Mouse (Mus musculus) heart, embryonic 16.5 days (tissue): ENCODE results near the gene Car15. TPM values are rescaled to one million over a fixed set of nuclear protein-coding genes. Genes with fewer than 3 reads are reported as not detected.

Source experiments
- ATAC-seq: fragments of 200-750 bp; cut with Nextera tagmentation; replicated peaks from 2 replicates; pipeline ENCODE4 v1.8.0; 2017; ENCODE audit warnings: moderate number of reproducible peaks; ENCODE audit not compliant: insufficient read depth, low FRiP score; ENCODE audit errors: extremely low read depth
- H3K27ac ChIP-seq: fragments of 300-500 bp; sonication (generic); 2 replicates; pipeline ENCODE4 v1.5.1; 2014; ENCODE audit warnings: mild to moderate bottlenecking, low read length, control low read depth, moderate library complexity
- H3K27me3 ChIP-seq: fragments of 300-500 bp; sonication (generic); 2 replicates; pipeline ENCODE4 v1.6.1; 2014; ENCODE audit warnings: low read length, mixed read lengths; ENCODE audit not compliant: control insufficient read depth, insufficient read depth
- H3K36me3 ChIP-seq: fragments of 300-500 bp; sonication (generic); 2 replicates; pipeline ENCODE4 v1.6.1; 2014; ENCODE audit not compliant: control insufficient read depth, insufficient read depth
- H3K4me1 ChIP-seq: fragments of 300-500 bp; sonication (generic); 2 replicates; pipeline ENCODE4 v1.6.1; 2014; ENCODE audit warnings: low read length, mixed read lengths; ENCODE audit not compliant: control insufficient read depth, insufficient read depth
- H3K4me2 ChIP-seq: fragments of 300-500 bp; sonication (generic); 2 replicates; pipeline ENCODE4 v1.6.1; 2014; ENCODE audit warnings: low read depth, mild to moderate bottlenecking, control low read depth, low read length
- H3K4me3 ChIP-seq: fragments of 300-500 bp; sonication (generic); 2 replicates; pipeline ENCODE4 v1.5.1; 2014; ENCODE audit warnings: mild to moderate bottlenecking, control low read depth, low read length
- H3K9ac ChIP-seq: fragments of 300-500 bp; sonication (generic); 2 replicates; pipeline ENCODE4 v1.6.1; 2014; ENCODE audit warnings: low read length, control low read depth
- H3K9me3 ChIP-seq: fragments of 300-500 bp; sonication (generic); replicated peaks from 2 replicates; pipeline ENCODE4 v1.6.1; 2016; ENCODE audit warnings: low read length; ENCODE audit not compliant: control insufficient read depth
- WGBS: fragments of 180-500 bp; shearing (Covaris S2); extraction: QIAGEN DNeasy Blood & Tissue Kit; methylation state at CpG from one replicate; pipeline ENCODE4 v1.1.7; 2014; 5-methylcytosine and 5-hydroxymethylcytosine counted together
- polyA plus RNA-seq: library from polyadenylated mRNA; unstranded; fragments of >200 nt; fragmentation: Nextera tagmentation; extraction: Ambion mirVana; gene quantifications from 2 replicates; pipeline ENCODE4 v1.2.1, GENCODE M21; 2015

Gene Car15
- polyA plus RNA-seq, 1 experiment from 2014 or later, result 2.0 TPM

- peaks cover 40% of the 10 kb centered on the region for H3K4me1 ChIP-seq
- no peaks in the 10 kb centered on the region for H3K36me3 ChIP-seq
- H3K4me3 ChIP-seq, result peak overlapping the region; percentile 52
- peaks cover 71% of the 10 kb centered on the region for H3K27me3 ChIP-seq
- H3K4me2 ChIP-seq, result peak overlapping the region; percentile 74
- WGBS, result 24% methylated on average over 18 of the region's 18 CpGs
- H3K9ac ChIP-seq, result peak overlapping the region; percentile 58
- no peak overlapping the region for H3K27ac ChIP-seq
- no peak for ATAC-seq
- H3K9me3 ChIP-seq, result no peaks in the 10 kb centered on the region
Measured at GRCm38 (mm10) chr16:17802456-17802838, 35.7 kb downstream of the Car15 start.

DNA sequence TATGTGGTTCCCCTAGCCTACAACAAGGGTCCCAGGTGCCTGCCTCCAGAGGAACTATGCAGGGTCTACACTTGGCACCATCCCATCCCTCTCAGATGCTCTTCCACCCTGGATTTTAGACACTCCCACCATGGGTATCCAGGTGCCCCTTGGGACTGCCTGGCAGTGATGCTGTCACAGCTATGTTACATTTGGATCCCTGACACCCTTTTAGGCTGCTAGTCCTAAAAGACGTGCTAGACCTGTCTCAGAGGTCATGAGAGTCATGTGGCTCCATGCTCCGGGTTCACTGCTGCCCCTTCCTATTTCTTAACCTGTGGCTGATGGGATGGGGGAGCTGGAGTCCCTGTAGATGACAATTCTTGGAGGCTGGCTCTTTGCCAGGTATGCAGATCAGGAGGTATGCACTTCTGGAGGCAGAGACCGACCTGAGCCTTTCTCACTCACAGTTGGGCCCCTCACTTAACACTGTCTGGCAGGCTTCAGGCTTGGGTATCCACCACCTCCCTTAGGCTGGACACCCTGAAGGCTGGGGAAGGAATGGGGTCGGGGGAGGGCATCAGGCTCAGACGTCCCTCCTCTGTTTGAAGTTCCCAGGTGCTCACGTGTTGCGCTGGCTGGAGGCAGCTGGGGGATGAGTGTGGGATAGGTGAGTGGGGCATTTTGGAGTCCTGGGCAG lies 36.2 kb downstream of the Car15 start:
- Histone ChIP-seq H3K4me1 (peaks cover 39% of the 10 kb centered on the region), H3K27me3 (peaks cover 72% of the 10 kb centered on the region), H3K9me3 (no peaks in the 10 kb centered on the region), H3K4me2 (no peak overlapping the region), H3K9ac (no peak overlapping the region), H3K36me3 (no peaks in the 10 kb centered on the region), H3K4me3 (no peak overlapping the region), H3K27ac (no peak overlapping the region)
- WGBS, result 17% methylated on average over 7 of the region's 7 CpGs
- ATAC-seq, result no peak

GRCm38 (mm10) chr16:17799584-17799983 lies 38.6 kb downstream of the Car15 start:
- no peak overlapping the region for H3K4me3 ChIP-seq
- no peak for ATAC-seq
- no peak overlapping the region for H3K27ac ChIP-seq
- no peak overlapping the region for H3K9ac ChIP-seq
- H3K27me3 ChIP-seq, result peaks cover 57% of the 10 kb centered on the region
- peaks cover 30% of the 10 kb centered on the region for H3K4me1 ChIP-seq
- H3K9me3 ChIP-seq, result no peaks in the 10 kb centered on the region
- no peaks in the 10 kb centered on the region for H3K36me3 ChIP-seq
- H3K4me2 ChIP-seq, result no peak overlapping the region

GRCm38 (mm10) chr16:17798321-17799180 lies 39.6 kb downstream of the Car15 start:
- Histone ChIP-seq H3K27ac (peak overlapping the region; percentile 64), H3K4me2 (peak overlapping the region; percentile 81), H3K9ac (peak overlapping the region; percentile 79), H3K9me3 (no peaks in the 10 kb centered on the region), H3K4me1 (peaks cover 21% of the 10 kb centered on the region), H3K27me3 (peaks cover 47% of the 10 kb centered on the region), H3K4me3 (peak overlapping the region; percentile 61), H3K36me3 (no peaks in the 10 kb centered on the region)
- ATAC-seq, result peak; percentile 59; the same call in 1 of the 2 replicates
- WGBS, result 6% methylated on average over 30 of the region's 45 CpGs

DNA sequence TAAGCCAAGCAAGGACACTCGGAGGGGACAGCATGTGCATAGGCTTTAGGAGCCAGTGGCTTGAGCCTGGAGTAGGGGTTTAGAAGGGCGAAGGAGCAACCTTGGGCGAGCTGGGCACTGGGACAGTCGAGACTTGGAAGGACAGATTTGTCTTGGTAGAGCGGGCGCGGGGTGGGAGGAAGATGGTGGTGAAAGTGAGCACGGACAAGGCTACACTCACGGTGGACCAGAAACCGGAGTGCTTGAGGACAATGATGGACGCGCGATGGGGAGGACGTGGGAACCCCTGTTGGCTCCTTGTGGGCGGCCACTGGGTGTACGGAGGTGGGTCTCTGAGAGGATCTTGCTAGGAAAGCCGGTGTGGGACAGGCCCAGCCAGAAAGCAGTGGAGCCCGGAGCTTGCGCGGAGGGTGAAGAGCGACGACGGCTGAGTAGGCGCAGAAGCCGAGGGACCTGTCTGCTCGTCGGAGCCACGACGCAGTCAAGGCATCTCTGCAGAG lies 40.3 kb downstream of the Car15 start:
- Histone ChIP-seq H3K36me3 (no peaks in the 10 kb centered on the region), H3K9ac (peak overlapping the region; percentile 79)

DNA sequence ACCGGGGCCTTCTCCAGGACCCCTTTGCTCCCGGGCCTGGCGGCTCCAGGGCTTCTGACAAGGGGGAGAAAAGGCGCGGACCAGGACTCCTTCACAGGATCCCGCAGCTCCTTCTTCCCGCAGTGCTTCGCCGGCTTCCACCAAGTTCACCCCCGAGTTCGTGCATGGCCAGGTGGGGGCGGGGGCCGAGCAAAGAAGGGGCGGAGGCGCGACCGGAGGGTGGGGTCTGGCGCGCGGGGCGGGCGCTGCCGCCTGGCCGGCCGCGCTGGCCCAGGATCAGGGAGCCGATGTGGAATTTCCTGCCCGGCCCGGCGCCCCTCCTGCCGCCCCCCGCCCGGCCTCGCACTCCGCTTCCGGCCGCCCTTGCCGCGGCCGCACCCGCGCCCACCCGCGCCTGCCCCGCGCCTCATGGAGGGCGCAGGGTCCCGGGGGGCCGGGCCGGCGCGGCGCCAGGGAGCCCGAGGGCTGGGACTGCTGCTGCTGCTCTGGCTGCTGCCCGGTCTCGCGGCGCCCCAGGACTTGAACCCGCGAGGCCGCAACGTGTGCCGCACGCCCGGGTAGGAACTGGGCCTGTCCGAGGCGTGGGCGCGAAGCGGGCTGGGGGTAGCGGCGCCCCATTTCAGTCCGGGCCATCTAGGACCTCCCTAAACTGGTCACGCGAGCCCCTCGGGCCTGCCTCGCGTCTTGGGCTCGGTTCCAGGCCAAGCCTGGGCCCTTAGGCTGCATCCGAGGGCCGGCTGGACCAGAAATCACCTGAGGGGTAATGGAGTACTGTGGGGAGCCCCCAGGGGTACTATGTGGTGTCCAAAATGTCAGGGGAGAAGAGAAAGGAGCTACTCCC lies 41.0 kb downstream of the Car15 start, which contains the start of gene Scarf2:
Scarf2 (plus strand) TSS at position 312 of the 841 bp plus-strand sequence.
- Histone ChIP-seq H3K4me3 (peak within 1 kb of the TSS; percentile 61), H3K4me2 (peak within 1 kb of the TSS; percentile 81), H3K9ac (peak within 1 kb of the TSS; percentile 79), H3K4me1 (peaks cover 8% of the 10 kb centered on the region), H3K27me3 (peaks cover 35% of the 10 kb centered on the region), H3K36me3 (peaks cover 5% of the 10 kb centered on the region; the same call in 1 of the 2 replicates), H3K27ac (peak within 1 kb of the TSS; percentile 64), H3K9me3 (no peaks in the 10 kb centered on the region)
- WGBS, result 3% methylated on average over 78 of the region's 81 CpGs
- peak; percentile 38 for ATAC-seq

More for the DNA sequence above, 40.3 kb downstream of the Car15 start:
- H3K4me3 ChIP-seq, result peak overlapping the region; percentile 61
- H3K4me2 ChIP-seq, result peak overlapping the region; percentile 81
- peaks cover 15% of the 10 kb centered on the region for H3K4me1 ChIP-seq
- 5% methylated on average over 29 of the region's 29 CpGs for WGBS
- H3K9me3 ChIP-seq, result no peaks in the 10 kb centered on the region
- H3K27me3 ChIP-seq, result peaks cover 41% of the 10 kb centered on the region
- peak; percentile 18; the same call in 1 of the 2 replicates for ATAC-seq
- H3K27ac ChIP-seq, result peak overlapping the region; percentile 64

DNA sequence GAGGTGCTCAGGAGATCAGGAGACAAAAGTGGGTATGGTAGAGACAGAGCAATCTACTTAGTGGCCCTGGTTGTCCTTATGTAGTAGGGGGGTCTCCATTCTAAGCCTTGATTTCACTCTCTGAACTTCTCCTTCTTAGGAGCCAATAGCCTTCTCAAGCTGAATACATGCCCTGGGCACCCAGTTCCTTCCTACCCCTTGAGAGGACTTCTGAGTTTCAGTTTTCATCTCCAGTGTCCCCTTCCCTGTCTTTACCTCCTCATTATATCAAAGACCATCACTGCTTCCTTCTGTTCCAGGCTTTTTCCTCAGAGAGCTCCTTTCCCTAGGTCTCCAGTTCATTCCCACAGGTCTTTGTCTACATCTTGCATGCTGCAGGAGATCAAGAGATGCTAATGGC lies 41.6 kb downstream of the Car15 start:
- peak overlapping the region; percentile 81 for H3K4me2 ChIP-seq
- H3K9ac ChIP-seq, result peak overlapping the region; percentile 79
- peak overlapping the region; percentile 51 for H3K27ac ChIP-seq
- no peaks in the 10 kb centered on the region for H3K9me3 ChIP-seq
- H3K27me3 ChIP-seq, result peaks cover 28% of the 10 kb centered on the region
- peaks cover 5% of the 10 kb centered on the region; the same call in 1 of the 2 replicates for H3K36me3 ChIP-seq
- peaks cover 5% of the 10 kb centered on the region; the same call in 1 of the 2 replicates for H3K4me1 ChIP-seq
- H3K4me3 ChIP-seq, result peak overlapping the region; percentile 61
- no peak for ATAC-seq

DNA sequence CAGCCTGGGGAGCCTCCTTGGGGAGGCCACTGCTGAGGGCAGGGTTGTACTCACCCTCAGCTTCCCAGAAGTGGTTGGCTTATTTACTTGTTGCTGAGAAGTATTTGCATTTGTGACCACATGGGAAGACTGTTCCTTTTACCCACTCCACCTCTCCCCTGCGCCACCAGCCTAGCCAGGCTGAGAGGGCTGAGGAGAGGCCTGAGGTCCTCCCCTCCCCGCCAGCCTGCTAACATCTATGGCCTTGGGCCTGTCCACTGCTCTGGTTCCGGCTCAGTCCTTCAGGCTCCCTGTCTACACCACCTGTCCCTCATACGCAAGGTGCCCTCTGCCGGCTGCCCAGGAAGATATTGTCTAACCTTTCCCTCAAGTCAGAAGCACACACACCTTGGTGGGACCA lies 42.5 kb downstream of the Car15 start:
- 71% methylated on average over 5 of the region's 5 CpGs for WGBS
- ATAC-seq, result no peak
- H3K9me3 ChIP-seq, result no peaks in the 10 kb centered on the region
- no peak overlapping the region for H3K4me3 ChIP-seq
- no peak overlapping the region for H3K4me2 ChIP-seq
- H3K9ac ChIP-seq, result no peak overlapping the region
- H3K4me1 ChIP-seq, result peaks cover 5% of the 10 kb centered on the region; the same call in 1 of the 2 replicates
- H3K27me3 ChIP-seq, result peaks cover 22% of the 10 kb centered on the region
- H3K27ac ChIP-seq, result no peak overlapping the region
- H3K36me3 ChIP-seq, result peaks cover 9% of the 10 kb centered on the region; the same call in 1 of the 2 replicates
